Mouse (Mus musculus) bone marrow macrophage, adult 2 months (primary cell): ENCODE data around the gene Frem1.

ENCODE experiments used
- CTCF ChIP-seq: IDR thresholded peaks from 2 replicates; pipeline ENCODE4 v1.5.1; 2012; ENCODE audit warnings: low read depth, mild to moderate bottlenecking, low read length, moderate library complexity
- POLR2A ChIP-seq: IDR thresholded peaks from 2 replicates; pipeline ENCODE4 v1.6.1; 2012; ENCODE audit warnings: mild to moderate bottlenecking, low read depth, low read length, borderline replicate concordance

GRCm38 (mm10) chr4:82879152-82879551, 173.0 kb downstream of the Frem1 start:
- TF ChIP-seq CTCF, result no peak
- TF ChIP-seq POLR2A, result no peak
